Mouse (Mus musculus) small intestine, adult 2 months (tissue): ENCODE data around the gene Zdhhc24. TPM values are rescaled to one million over a fixed set of nuclear protein-coding genes. Genes with fewer than 3 reads are reported as not detected.

Source experiments
- H3K27ac ChIP-seq: fragments of 200-500 bp; 2 replicates; pipeline ENCODE4 v1.5.1; 2012; ENCODE audit warnings: low read depth, low read length, control low read depth, inconsistent platforms; ENCODE audit not compliant: insufficient read depth
- H3K27me3 ChIP-seq: fragments of 200-500 bp; 2 replicates; pipeline ENCODE4 v1.6.1; 2012; ENCODE audit warnings: mild to moderate bottlenecking, moderate library complexity, low read length, inconsistent platforms; ENCODE audit not compliant: control insufficient read depth, insufficient read depth
- H3K36me3 ChIP-seq: fragments of 200-500 bp; 2 replicates; pipeline ENCODE4 v1.6.1; 2012; ENCODE audit warnings: mild to moderate bottlenecking, low read length, control low read depth, inconsistent platforms; ENCODE audit not compliant: control insufficient read depth, insufficient read depth
- H3K4me1 ChIP-seq: fragments of 200-500 bp; 2 replicates; pipeline ENCODE4 v1.6.1; 2012; ENCODE audit warnings: low read length, inconsistent platforms, mixed read lengths; ENCODE audit not compliant: control insufficient read depth, insufficient read depth, insufficient read length
- H3K4me3 ChIP-seq: fragments of 200-500 bp; 2 replicates; pipeline ENCODE4 v1.5.1; 2012; ENCODE audit warnings: low read depth, mild to moderate bottlenecking, control low read depth, inconsistent platforms, low read length, moderate library complexity
- CTCF ChIP-seq: fragments of 200-500 bp; IDR thresholded peaks from 2 replicates; pipeline ENCODE4 v1.5.1; 2012; ENCODE audit warnings: low read depth, mild to moderate bottlenecking, control low read depth, inconsistent platforms, low read length, moderate library complexity, mixed read lengths; ENCODE audit not compliant: insufficient replicate concordance, insufficient read length; ENCODE audit errors: extremely low read depth
- POLR2A ChIP-seq: fragments of 200-500 bp; IDR thresholded peaks from 2 replicates; pipeline ENCODE4 v1.6.1; 2012; ENCODE audit warnings: low read depth, mild to moderate bottlenecking, control low read depth, inconsistent platforms, low read length, moderate library complexity
- WGBS: fragments of 180-500 bp; shearing (Covaris S2); methylation state at CpG from one replicate; pipeline ENCODE4 v1.1.7; 2018; 5-methylcytosine and 5-hydroxymethylcytosine counted together
- polyA plus RNA-seq: library from polyadenylated mRNA; depleted of rRNA; stranded (reverse); fragments of >200 nt; gene quantifications from 2 replicates; pipeline ENCODE4 v1.2.3, GENCODE M21; 2012

The Zdhhc24 gene
- polyA plus RNA-seq, 1 experiment, result 22.3 TPM

- H3K27ac ChIP-seq, result no peak within 1 kb of the TSS
- TF ChIP-seq POLR2A, result no peak
- H3K27me3 ChIP-seq, result no peaks in the 10 kb centered on the region
- no peaks in the 10 kb centered on the region for H3K4me1 ChIP-seq
- WGBS, result 9% methylated on average over 31 of the region's 31 CpGs
- H3K4me3 ChIP-seq, result peak within 1 kb of the TSS; percentile 72
- peaks cover 29% of the 10 kb centered on the region for H3K36me3 ChIP-seq
Observed at GRCm38 (mm10) chr19:4905979-4906794, 27.7 kb downstream of the Zdhhc24 start, which contains the start of gene Bbs1. Gene Bbs1 (minus strand): TSS chr19:4906628.

GRCm38 (mm10) chr19:4908107-4908506 is 29.6 kb downstream of the Zdhhc24 start:
- Histone ChIP-seq H3K4me3 (no peak overlapping the region), H3K36me3 (peaks cover 41% of the 10 kb centered on the region), H3K27ac (no peak overlapping the region), H3K4me1 (no peaks in the 10 kb centered on the region), H3K27me3 (no peaks in the 10 kb centered on the region)
- WGBS, result 89% methylated on average over 4 of the region's 4 CpGs
- TF ChIP-seq POLR2A (no peak), CTCF (peak; percentile 57; the same call in 1 of the 2 replicates)

- 95% methylated on average over 7 of the region's 7 CpGs for WGBS
- H3K4me1 ChIP-seq, result no peaks in the 10 kb centered on the region
- H3K36me3 ChIP-seq, result peaks cover 52% of the 10 kb centered on the region
Observed at GRCm38 (mm10) chr19:4909376-4909775, 30.9 kb downstream of the Zdhhc24 start.

GRCm38 (mm10) chr19:4915924-4916603 is 37.6 kb downstream of the Zdhhc24 start:
- no peaks in the 10 kb centered on the region for H3K27me3 ChIP-seq
- no peaks in the 10 kb centered on the region for H3K4me1 ChIP-seq
- no peak overlapping the region for H3K27ac ChIP-seq
- no peak for TF ChIP-seq POLR2A
- no peak for TF ChIP-seq CTCF
- WGBS, result 94% methylated on average over 15 of the region's 15 CpGs
- peaks cover 86% of the 10 kb centered on the region for H3K36me3 ChIP-seq
- H3K4me3 ChIP-seq, result no peak overlapping the region

More at GRCm38 (mm10) chr19:4909376-4909775, 30.9 kb downstream of the Zdhhc24 start:
- Histone ChIP-seq H3K4me3 (no peak overlapping the region), H3K27ac (no peak overlapping the region), H3K27me3 (no peaks in the 10 kb centered on the region)
- TF ChIP-seq POLR2A (no peak), CTCF (no peak)

GRCm38 (mm10) chr19:4916827-4917226 is 38.4 kb downstream of the Zdhhc24 start:
- Histone ChIP-seq H3K4me1 (no peaks in the 10 kb centered on the region), H3K4me3 (no peak overlapping the region), H3K27me3 (no peaks in the 10 kb centered on the region), H3K27ac (no peak overlapping the region), H3K36me3 (peaks cover 88% of the 10 kb centered on the region)
- WGBS, result 55% methylated on average over 10 of the region's 10 CpGs
- TF ChIP-seq POLR2A (no peak), CTCF (no peak)

- Histone ChIP-seq H3K4me3 (no peak overlapping the region), H3K4me1 (no peaks in the 10 kb centered on the region), H3K36me3 (peaks cover 86% of the 10 kb centered on the region), H3K27ac (no peak overlapping the region), H3K27me3 (no peaks in the 10 kb centered on the region)
- TF ChIP-seq POLR2A (no peak), CTCF (no peak)
- 84% methylated on average over 6 of the region's 6 CpGs for WGBS
Observed at GRCm38 (mm10) chr19:4919652-4920051, 41.2 kb downstream of the Zdhhc24 start.
